Mouse (Mus musculus) midbrain, embryonic 12.5 days (tissue): ENCODE data around the gene Gm20481. TPM values are rescaled to one million over a fixed set of nuclear protein-coding genes. Genes with fewer than 3 reads are reported as not detected.
"Not testable (repeated sequence)": the region's sequence is repeated elsewhere in the genome, so short reads cannot be mapped to it uniquely, and the experiment has no call there.

Experiments
- ATAC-seq: fragments of 200-750 bp; cut with Nextera tagmentation; 2 replicates; pipeline ENCODE4 v1.8.0; 2017; ENCODE audit warnings: low read depth, moderate TSS enrichment, moderate library complexity; ENCODE audit not compliant: low FRiP score
- H3K27ac ChIP-seq: fragments of 300-500 bp; sonication (generic); replicated peaks from 2 replicates; pipeline ENCODE4 v1.5.1; 2016; ENCODE audit warnings: mild to moderate bottlenecking
- H3K27me3 ChIP-seq: fragments of 300-500 bp; sonication (generic); 2 replicates; pipeline ENCODE4 v1.6.1; 2016; ENCODE audit warnings: mild to moderate bottlenecking
- H3K36me3 ChIP-seq: fragments of 300-500 bp; sonication (generic); 2 replicates; pipeline ENCODE4 v1.6.1; 2016
- H3K4me1 ChIP-seq: fragments of 300-500 bp; sonication (generic); 2 replicates; pipeline ENCODE4 v1.6.1; 2016
- H3K4me2 ChIP-seq: fragments of 300-500 bp; sonication (generic); replicated peaks from 2 replicates; pipeline ENCODE4 v1.6.1; 2016; ENCODE audit warnings: mild to moderate bottlenecking, moderate library complexity
- H3K4me3 ChIP-seq: fragments of 300-500 bp; sonication (generic); 2 replicates; pipeline ENCODE4 v1.5.1; 2016; ENCODE audit warnings: mild to moderate bottlenecking
- H3K9ac ChIP-seq: fragments of 300-500 bp; sonication (generic); replicated peaks from 2 replicates; pipeline ENCODE4 v1.6.1; 2016; ENCODE audit warnings: mild to moderate bottlenecking, moderate library complexity
- H3K9me3 ChIP-seq: fragments of 300-500 bp; sonication (generic); 2 replicates; pipeline ENCODE4 v1.6.1; 2016; ENCODE audit warnings: mild to moderate bottlenecking
- WGBS: fragments of 180-500 bp; shearing (Covaris S2); methylation state at CpG from one replicate; pipeline ENCODE4 v1.1.7; 2016; 5-methylcytosine and 5-hydroxymethylcytosine counted together
- polyA plus RNA-seq: library from polyadenylated mRNA; unstranded; fragments of >200 nt; fragmentation: Nextera tagmentation; extraction: Ambion mirVana; gene quantifications from 2 replicates; pipeline ENCODE4 v1.2.1, GENCODE M21; 2016

The Gm20481 gene
- polyA plus RNA-seq, 1 experiment from 2014 or later = not detected

DNA sequence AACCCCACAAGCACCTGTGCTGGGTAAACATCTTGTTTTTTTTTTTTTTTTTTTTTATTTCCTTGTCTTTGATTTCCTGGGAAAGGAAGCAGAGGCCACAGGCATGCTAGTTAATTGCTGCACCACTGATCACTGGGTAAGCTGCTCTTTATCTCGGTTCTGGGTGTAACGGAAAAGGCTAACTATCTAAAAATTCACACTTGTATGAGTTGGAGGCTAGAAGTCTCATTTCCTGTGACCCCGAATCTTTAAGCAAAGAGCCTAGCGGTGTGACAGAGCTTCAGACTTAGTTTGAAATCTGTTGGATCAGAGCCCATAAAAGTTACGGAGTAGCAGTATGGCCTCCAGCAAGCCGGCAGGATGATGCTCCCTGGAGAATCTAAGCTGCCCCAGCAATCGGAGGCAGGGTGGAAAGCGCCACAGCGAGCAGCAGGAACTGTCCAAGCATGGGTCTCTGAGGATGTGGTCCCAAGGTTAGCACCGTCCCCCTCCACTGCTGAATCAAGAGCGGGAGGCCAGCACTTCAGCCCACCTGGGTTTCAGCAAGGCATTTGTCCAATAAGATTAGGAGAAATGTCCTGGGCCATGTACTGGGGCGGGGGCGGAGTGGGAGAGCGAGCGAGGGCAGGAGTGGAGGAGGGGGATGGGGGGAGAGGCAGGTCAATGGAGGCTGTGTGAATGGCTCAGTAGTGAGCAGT is 28.2 kb upstream of the Gm20481 start:
- peak overlapping the region; percentile 27 for H3K4me3 ChIP-seq
- peaks cover 5% of the 10 kb centered on the region for H3K4me1 ChIP-seq
- H3K9me3 ChIP-seq = no peaks in the 10 kb centered on the region
- peak overlapping the region; percentile 46 for H3K4me2 ChIP-seq
- no peaks in the 10 kb centered on the region for H3K36me3 ChIP-seq
- H3K27me3 ChIP-seq = no peaks in the 10 kb centered on the region
- 0 out of 2 replicates have a peak overlapping the region, but pooled peaks have one; percentile 35 for H3K27ac ChIP-seq
- peak overlapping the region; percentile 37 for H3K9ac ChIP-seq
- WGBS = 7% methylated on average over 15 of the region's 15 CpGs
- ATAC-seq = no peak

DNA sequence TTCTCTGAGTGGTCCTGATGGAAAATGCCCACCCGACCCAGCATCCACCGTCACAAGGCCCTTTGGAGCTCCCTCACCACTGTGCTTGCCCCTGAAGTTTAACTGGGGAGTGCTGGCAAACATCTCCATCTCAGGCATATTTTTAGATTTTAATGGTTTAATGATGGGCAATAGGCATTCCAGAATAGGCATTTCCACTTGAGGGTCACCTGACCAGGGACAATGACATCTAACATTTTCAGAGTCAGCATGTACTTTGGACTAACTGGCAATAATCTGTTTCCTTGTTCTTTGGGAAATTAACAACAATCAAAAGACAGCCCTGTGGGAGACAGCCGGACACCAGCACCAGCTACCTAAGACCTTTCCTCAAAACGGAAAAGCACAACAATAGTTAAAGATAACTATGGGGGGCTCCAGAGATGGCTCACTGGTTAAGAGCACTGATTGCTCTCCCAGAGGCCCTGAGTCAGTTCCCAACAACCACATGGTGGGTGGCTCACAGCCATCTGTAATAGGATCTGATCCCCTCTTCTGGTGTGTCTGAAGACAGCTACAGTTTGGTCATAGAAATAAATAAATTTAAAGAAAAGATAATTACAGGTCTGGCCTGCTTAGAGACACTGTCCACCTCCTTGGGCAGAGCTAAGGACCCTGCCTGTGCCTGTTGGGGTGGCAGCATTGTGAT is 26.4 kb upstream of the Gm20481 start:
- Histone ChIP-seq H3K4me2 (no peak overlapping the region), H3K4me1 (peaks cover 5% of the 10 kb centered on the region), H3K27me3 (no peaks in the 10 kb centered on the region), H3K9ac (no peak overlapping the region), H3K4me3 (no peak overlapping the region), H3K27ac (no peak overlapping the region), H3K9me3 (no peaks in the 10 kb centered on the region), H3K36me3 (no peaks in the 10 kb centered on the region)
- ATAC-seq = no peak
- WGBS = 89% methylated on average over 4 of the region's 4 CpGs

DNA sequence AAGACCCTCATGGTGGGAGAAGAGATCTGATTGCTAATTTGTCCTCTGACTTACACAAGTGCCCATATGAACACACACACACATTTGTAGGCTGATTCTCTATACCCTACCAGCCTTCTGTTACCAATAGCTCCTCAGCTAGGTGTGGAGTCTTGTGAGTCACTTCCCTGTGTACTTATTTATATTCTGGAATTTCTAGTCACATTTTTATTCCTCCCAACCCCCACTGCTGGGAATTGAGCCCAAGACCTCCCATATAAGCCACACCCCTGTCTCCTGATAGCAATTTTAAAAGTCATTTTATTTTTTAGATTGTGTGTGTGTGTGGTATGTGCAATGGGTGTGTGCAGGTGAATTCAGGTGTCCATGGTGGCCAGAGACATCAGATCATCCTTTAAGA is 25.4 kb upstream of the Gm20481 start:
- Histone ChIP-seq H3K4me2 (no peak overlapping the region), H3K4me1 (peaks cover 5% of the 10 kb centered on the region), H3K27me3 (no peaks in the 10 kb centered on the region), H3K27ac (no peak overlapping the region), H3K9ac (no peak overlapping the region), H3K9me3 (no peaks in the 10 kb centered on the region), H3K36me3 (peaks cover 1% of the 10 kb centered on the region), H3K4me3 (no peak overlapping the region)
- no peak for ATAC-seq

DNA sequence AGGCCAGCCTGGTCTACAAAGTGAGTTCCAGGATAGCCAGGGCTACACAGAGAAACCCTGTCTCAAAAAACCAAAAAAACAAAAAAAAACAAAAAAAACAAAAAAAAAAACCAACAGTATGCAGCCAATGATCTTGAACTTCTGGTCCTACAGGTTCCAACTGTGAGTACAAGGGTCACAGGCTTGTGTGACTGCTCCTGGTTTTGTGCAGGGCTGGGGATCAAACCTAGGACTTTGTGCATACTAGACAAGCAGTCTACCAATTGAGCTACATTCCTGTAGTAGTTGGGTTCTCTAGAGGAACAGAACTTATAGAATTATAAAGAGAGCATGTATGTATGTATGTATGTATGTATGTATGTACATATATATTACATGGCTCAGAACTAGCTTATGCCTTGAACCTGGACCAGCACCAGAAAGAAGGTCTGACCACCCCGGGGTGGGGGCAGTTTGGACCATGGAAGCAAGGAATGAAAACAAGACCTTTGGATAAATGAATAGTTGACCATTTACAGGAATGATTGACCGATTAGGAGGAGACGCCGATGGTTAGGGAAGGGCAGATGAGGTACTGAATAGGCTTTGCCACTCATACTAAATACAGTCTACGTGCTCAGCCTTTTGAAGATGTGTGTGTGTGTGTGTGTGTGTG is 23.1 kb upstream of the Gm20481 start:
- Histone ChIP-seq H3K9me3 (no peaks in the 10 kb centered on the region), H3K9ac (no peak overlapping the region), H3K36me3 (peaks cover 18% of the 10 kb centered on the region), H3K27me3 (no peaks in the 10 kb centered on the region), H3K4me2 (no peak overlapping the region), H3K4me3 (no peak overlapping the region), H3K27ac (no peak overlapping the region), H3K4me1 (peaks cover 13% of the 10 kb centered on the region)
- 89% methylated on average over 5 of the region's 5 CpGs for WGBS
- no peak for ATAC-seq

DNA sequence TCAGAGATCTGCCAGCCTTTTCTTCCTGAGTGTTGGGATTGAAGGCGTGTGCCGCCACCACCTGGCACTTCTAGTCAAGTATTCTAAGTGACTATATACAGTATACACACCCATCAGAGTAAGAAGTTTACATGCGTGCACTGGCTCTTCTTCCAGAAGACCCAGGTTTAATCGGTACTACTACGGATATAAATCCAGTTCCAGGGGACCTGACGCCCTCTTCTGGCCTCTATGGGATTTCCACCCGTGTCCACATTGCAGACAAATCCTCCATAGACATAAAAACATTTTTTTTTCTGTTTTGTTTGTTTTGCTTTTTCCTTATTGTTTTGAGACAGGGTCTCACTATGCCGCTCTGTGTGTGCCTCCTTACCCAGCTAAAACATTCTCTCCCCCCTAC is 22.1 kb upstream of the Gm20481 start:
- no peak for ATAC-seq
- no peak overlapping the region for H3K27ac ChIP-seq

DNA sequence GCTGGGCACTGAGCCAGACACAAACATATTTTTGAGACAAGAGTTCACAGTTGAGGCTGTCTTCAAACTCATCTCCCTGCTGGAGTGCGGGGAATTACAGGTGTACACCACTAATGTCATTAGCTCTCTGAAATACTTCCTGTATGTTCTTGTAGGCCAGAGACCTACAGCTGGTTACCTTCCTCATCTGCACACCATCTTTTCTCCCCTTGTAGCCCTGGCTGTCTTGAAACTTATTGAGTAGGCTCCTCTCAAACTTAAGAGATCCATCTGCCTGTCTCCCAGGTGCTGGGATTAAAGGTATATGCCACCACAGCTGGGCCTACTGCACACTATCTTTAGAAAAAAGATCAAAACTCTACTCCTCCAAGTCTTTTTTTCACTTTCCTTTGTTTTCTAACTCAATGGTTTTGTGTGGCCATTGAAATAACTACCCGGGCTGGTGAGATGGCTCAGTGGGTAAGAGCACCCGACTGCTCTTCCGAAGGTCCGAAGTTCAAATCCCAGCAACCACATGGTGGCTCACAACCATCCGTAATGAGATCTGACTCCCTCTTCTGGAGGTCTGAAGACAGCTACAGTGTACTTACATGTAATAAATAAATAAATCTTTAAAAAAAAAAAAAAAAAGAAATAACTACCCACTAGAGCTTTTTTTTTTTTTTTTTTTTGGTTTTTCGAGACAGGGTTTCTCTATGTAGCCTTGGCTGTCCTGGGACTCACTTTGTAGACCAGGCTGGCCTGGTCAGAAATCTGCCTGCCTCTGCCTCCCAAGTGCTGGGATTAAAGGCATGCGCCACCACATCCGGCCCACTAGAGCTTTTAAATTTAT is 20.8 kb upstream of the Gm20481 start:
- H3K9me3 ChIP-seq, H3K4me1 ChIP-seq, H3K9ac ChIP-seq, H3K4me3 ChIP-seq, H3K27ac ChIP-seq, ATAC-seq, H3K4me2 ChIP-seq, H3K27me3 ChIP-seq: not testable (repeated sequence)
- peaks cover 18% of the 10 kb centered on the region for H3K36me3 ChIP-seq
- WGBS = 62% methylated on average over 9 of the region's 9 CpGs

More for the DNA sequence above, 22.1 kb upstream of the Gm20481 start:
- Histone ChIP-seq H3K27me3 (no peaks in the 10 kb centered on the region), H3K9ac (no peak overlapping the region), H3K4me2 (no peak overlapping the region), H3K4me3 (no peak overlapping the region), H3K9me3 (no peaks in the 10 kb centered on the region), H3K36me3 (peaks cover 18% of the 10 kb centered on the region), H3K4me1 (peaks cover 10% of the 10 kb centered on the region)
- WGBS = 33% methylated on average over 8 of the region's 8 CpGs

DNA sequence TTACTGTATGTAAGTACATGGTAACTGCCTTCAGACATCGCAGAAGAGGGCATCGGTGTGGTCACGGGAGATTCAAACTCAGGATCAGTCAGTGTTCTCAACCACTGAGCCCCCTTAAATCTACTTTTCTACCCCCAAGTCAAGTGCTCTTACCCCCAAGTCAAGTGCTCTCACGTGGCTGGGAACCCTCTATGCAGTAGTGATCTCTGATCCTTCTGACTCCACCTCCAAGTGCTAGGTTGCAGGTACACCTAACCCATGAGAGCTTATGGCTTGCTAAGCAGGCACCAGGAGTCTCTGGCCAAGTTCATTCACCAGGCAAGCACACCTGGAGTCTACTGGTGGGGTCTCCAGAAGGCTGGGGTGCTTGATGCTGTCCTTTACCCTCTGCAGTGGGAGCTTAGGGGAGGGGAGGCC is 20.2 kb upstream of the Gm20481 start:
- Histone ChIP-seq H3K9ac (no peak overlapping the region), H3K4me1 (peaks cover 10% of the 10 kb centered on the region), H3K9me3 (no peaks in the 10 kb centered on the region), H3K27me3 (peaks cover 3% of the 10 kb centered on the region; the same call in 1 of the 2 replicates), H3K36me3 (peaks cover 18% of the 10 kb centered on the region), H3K27ac (peak overlapping the region; percentile 60; the same call in 1 of the 2 replicates), H3K4me3 (no peak overlapping the region), H3K4me2 (0 out of 2 replicates have a peak overlapping the region, but pooled peaks have one; percentile 5)
- ATAC-seq = no peak
- WGBS = 20% methylated on average over 4 of the region's 4 CpGs

DNA sequence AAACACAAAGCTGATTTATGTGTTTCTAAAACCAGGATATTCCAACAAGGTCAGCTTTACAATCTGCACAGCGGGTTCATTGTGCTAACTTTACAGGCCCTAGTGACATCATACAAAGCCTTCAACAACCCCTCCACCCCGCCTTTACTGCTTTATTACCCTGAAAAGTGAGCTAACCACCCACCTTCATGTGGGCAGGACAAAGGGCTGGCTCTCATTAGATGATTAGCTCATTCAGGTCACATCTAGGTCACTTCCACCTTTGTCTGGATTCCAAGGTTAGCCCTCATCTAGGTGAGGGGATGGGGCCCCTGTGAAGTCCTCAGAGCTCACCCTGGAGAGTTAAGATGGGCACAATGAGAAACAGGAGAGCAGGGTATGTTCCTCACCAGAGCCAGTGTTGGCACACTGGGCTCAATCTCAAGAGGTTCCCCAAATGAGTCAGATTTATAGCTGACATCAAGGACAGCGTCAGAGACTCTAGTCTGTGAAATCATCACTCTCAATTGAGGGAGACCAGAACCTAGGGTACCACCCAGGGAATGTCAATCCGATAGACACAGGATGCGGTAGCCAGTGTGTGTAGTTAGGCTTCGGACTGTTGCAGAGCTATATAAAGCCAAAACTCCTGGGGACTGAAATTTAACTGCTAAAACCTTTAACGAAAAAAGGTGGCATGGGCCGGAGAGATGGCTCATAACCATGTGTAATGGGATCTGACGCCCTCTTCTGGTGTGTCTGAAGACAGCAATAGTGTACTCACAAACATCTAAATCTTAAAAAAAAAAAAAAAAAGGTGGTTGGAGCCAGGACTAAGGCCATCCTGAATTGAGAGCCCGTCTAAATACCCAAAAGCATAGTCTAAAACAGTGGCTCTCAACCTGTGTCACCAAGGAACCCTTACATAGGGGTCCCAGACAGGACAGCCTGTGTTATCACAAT is 18.9 kb upstream of the Gm20481 start:
- 32% methylated on average over 10 of the region's 10 CpGs for WGBS
- H3K27me3 ChIP-seq = peaks cover 15% of the 10 kb centered on the region
- no peak for ATAC-seq

DNA sequence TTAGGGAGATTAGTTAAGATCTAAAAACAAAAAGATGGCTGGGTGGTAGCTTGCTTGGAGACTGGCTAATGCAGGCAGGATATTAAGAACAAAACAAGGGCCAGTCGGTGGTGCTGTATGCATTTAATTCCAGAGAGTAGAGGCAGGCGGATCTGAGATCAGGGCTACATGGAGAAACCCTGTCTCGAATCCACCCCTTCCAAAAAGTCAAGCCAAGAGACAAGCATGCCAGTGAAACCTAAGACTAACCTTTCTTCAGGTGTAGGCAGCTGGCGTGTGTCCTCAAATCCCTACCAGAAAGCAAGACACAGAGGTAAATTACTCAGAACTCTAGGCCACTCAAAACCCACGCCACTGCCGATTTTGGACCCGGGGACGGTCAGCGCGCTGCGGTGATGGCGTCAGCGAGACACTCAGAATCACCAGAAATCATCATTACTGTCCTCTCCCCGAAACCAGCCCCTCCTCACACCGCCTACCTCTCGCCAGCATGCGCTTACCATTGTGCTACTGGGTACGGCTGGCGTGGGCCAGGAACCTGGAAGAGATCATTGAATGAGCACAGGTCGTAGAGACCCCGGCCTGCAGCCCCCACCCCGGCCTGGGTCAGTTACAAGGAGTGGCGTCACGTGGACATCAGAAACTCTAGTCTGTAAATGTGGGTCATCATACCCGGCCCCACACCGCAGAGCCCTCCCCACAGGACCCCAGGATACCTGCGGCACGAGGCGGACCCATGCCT is 17.9 kb upstream of the Gm20481 start:
- under 1% methylated on average over 29 of the region's 29 CpGs for WGBS
- no peak; the same call in none of the 2 replicates for ATAC-seq
- H3K4me3 ChIP-seq = peak overlapping the region; percentile 80

More for the DNA sequence above, 18.9 kb upstream of the Gm20481 start:
- Histone ChIP-seq H3K4me3 (peak overlapping the region; percentile 80), H3K9ac (peak overlapping the region; percentile 97), H3K4me2 (peak overlapping the region; percentile 70), H3K27ac (peak overlapping the region; percentile 88), H3K36me3 (peaks cover 18% of the 10 kb centered on the region), H3K4me1 (peaks cover 10% of the 10 kb centered on the region), H3K9me3 (no peaks in the 10 kb centered on the region)

DNA sequence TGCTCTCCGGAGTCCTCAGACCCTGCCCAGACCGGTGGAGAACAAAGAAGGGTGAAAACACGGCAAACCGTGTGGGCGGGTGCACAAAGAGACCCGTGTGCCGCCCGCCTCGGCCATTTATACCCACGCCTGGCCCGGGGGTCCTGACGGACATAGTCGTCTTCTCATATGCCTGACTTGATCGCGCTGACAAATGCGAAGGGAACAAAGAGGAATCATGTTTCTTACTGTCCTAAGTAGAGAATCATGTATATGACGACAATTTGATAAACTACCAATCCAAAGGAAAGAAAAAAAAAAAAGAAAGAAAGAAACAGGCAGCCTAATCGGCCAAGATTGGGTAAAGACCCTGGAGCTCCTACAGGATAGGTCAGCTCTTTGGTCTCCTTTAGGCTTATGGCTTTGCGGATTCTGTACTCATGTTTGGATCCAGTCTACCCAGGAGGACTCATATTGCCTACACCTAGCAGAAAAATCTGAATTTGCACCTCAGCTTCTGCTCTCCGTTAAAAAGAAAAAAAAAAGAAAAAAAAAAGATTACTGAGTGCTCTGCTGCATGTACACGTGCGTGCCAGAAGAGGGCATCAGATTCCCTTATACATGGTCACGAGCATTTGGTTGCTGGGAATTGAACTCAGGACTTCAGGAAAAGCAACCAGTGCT is 17.2 kb upstream of the Gm20481 start:
- H3K27me3 ChIP-seq = peaks cover 26% of the 10 kb centered on the region
- no peaks in the 10 kb centered on the region for H3K9me3 ChIP-seq
- peaks cover 18% of the 10 kb centered on the region for H3K36me3 ChIP-seq
- peak overlapping the region; percentile 70 for H3K4me2 ChIP-seq
- under 1% methylated on average over 23 of the region's 23 CpGs for WGBS
- peak overlapping the region; percentile 88 for H3K27ac ChIP-seq
- peak overlapping the region; percentile 80 for H3K4me3 ChIP-seq
- peak; percentile 85 for ATAC-seq
- peaks cover 10% of the 10 kb centered on the region for H3K4me1 ChIP-seq
- H3K9ac ChIP-seq = peak overlapping the region; percentile 97

More for the DNA sequence above, 17.9 kb upstream of the Gm20481 start:
- Histone ChIP-seq H3K4me1 (peaks cover 10% of the 10 kb centered on the region), H3K36me3 (peaks cover 18% of the 10 kb centered on the region), H3K27me3 (peaks cover 19% of the 10 kb centered on the region), H3K4me2 (peak overlapping the region; percentile 70), H3K9ac (peak overlapping the region; percentile 97), H3K27ac (peak overlapping the region; percentile 88), H3K9me3 (no peaks in the 10 kb centered on the region)
